Mouse (Mus musculus): Measurements from ENCODE around the gene Pard6b. TPM values are rescaled to one million over a fixed set of nuclear protein-coding genes. Genes with fewer than 3 reads are reported as not detected.

Pard6b gene
- polyA plus RNA-seq, 1 experiment from 2014 or later, result 7.1 TPM

- Histone ChIP-seq H3K4me3 (ENCODE audit: low read depth, low read length) (no peak overlapping the region), H3K4me1 (replicated peaks; ENCODE audit: control insufficient read depth, insufficient read depth, low read length) (peaks cover 4% of the 10 kb centered on the region), H3K9me3 (ENCODE audit: control insufficient read depth, low read length) (no peaks in the 10 kb centered on the region), H3K9ac (ENCODE audit: low read depth, low read length) (no peak overlapping the region), H3K36me3 (ENCODE audit: control insufficient read depth, insufficient read depth, low read length) (no peaks in the 10 kb centered on the region), H3K4me2 (replicated peaks; ENCODE audit: low read depth, low read length) (no peak overlapping the region), H3K27me3 (ENCODE audit: control insufficient read depth, insufficient read depth, low read length) (peaks cover 18% of the 10 kb centered on the region), H3K27ac (ENCODE audit: low read depth, low read length) (no peak overlapping the region)
- DNase-seq (ENCODE audit: low spot score) (no peak), ATAC-seq (ENCODE audit: low FRiP score) (no peak)
- 61% methylated on average over 13 of the region's 13 CpGs for WGBS
These were observed 35.4 kb upstream of the Pard6b start for GRCm38 (mm10) chr2:168045357-168045756.

GRCm38 (mm10) chr2:168045771-168046170 lies 35.0 kb upstream of the Pard6b start:
- peaks cover 4% of the 10 kb centered on the region for H3K4me1 ChIP-seq (replicated peaks; ENCODE audit: control insufficient read depth, insufficient read depth, low read length)
- 40% methylated on average over 5 of the region's 5 CpGs for WGBS
- no peak overlapping the region for H3K4me3 ChIP-seq (ENCODE audit: low read depth, low read length)
- H3K9ac ChIP-seq (ENCODE audit: low read depth, low read length), result no peak overlapping the region
- H3K4me2 ChIP-seq (replicated peaks; ENCODE audit: low read depth, low read length), result no peak overlapping the region
- peaks cover 20% of the 10 kb centered on the region for H3K27me3 ChIP-seq (ENCODE audit: control insufficient read depth, insufficient read depth, low read length)
- DNase-seq (ENCODE audit: low spot score) (no peak), ATAC-seq (ENCODE audit: low FRiP score) (no peak)
- no peak overlapping the region for H3K27ac ChIP-seq (ENCODE audit: low read depth, low read length)
- H3K9me3 ChIP-seq (ENCODE audit: control insufficient read depth, low read length), result no peaks in the 10 kb centered on the region
- no peaks in the 10 kb centered on the region for H3K36me3 ChIP-seq (ENCODE audit: control insufficient read depth, insufficient read depth, low read length)

- no peak overlapping the region for H3K9ac ChIP-seq (ENCODE audit: low read depth, low read length)
- 78% methylated on average over 4 of the region's 4 CpGs for WGBS
- no peak overlapping the region for H3K4me2 ChIP-seq (replicated peaks; ENCODE audit: low read depth, low read length)
These were observed 34.3 kb upstream of the Pard6b start for GRCm38 (mm10) chr2:168046467-168046866.

GRCm38 (mm10) chr2:168049002-168049635 lies 31.7 kb upstream of the Pard6b start:
- H3K4me3 ChIP-seq (ENCODE audit: low read depth, low read length), result no peak overlapping the region
- no peak overlapping the region for H3K27ac ChIP-seq (ENCODE audit: low read depth, low read length)
- WGBS, result 16% methylated on average over 16 of the region's 16 CpGs
- ATAC-seq (ENCODE audit: low FRiP score) (no peak), DNase-seq (ENCODE audit: low spot score) (no peak)
- H3K9ac ChIP-seq (ENCODE audit: low read depth, low read length), result no peak overlapping the region
- peaks cover 4% of the 10 kb centered on the region for H3K4me1 ChIP-seq (replicated peaks; ENCODE audit: control insufficient read depth, insufficient read depth, low read length)
- no peaks in the 10 kb centered on the region for H3K36me3 ChIP-seq (ENCODE audit: control insufficient read depth, insufficient read depth, low read length)
- H3K4me2 ChIP-seq (replicated peaks; ENCODE audit: low read depth, low read length), result no peak overlapping the region
- peaks cover 29% of the 10 kb centered on the region for H3K27me3 ChIP-seq (ENCODE audit: control insufficient read depth, insufficient read depth, low read length)
- no peaks in the 10 kb centered on the region for H3K9me3 ChIP-seq (ENCODE audit: control insufficient read depth, low read length)

More at GRCm38 (mm10) chr2:168046467-168046866, 34.3 kb upstream of the Pard6b start:
- Histone ChIP-seq H3K4me1 (replicated peaks; ENCODE audit: control insufficient read depth, insufficient read depth, low read length) (peaks cover 4% of the 10 kb centered on the region), H3K27ac (ENCODE audit: low read depth, low read length) (no peak overlapping the region), H3K9me3 (ENCODE audit: control insufficient read depth, low read length) (no peaks in the 10 kb centered on the region), H3K27me3 (ENCODE audit: control insufficient read depth, insufficient read depth, low read length) (peaks cover 27% of the 10 kb centered on the region), H3K36me3 (ENCODE audit: control insufficient read depth, insufficient read depth, low read length) (no peaks in the 10 kb centered on the region), H3K4me3 (ENCODE audit: low read depth, low read length) (no peak overlapping the region)
- no peak for ATAC-seq (ENCODE audit: low FRiP score)
- DNase-seq (ENCODE audit: low spot score), result peak; percentile 26

- WGBS, result under 1% methylated on average over 56 of the region's 56 CpGs
- DNase-seq (ENCODE audit: low spot score) (peak; percentile 59), ATAC-seq (ENCODE audit: low FRiP score) (peak; percentile 22; the same call in 1 of the 2 replicates)
- Histone ChIP-seq H3K9me3 (ENCODE audit: control insufficient read depth, low read length) (no peaks in the 10 kb centered on the region), H3K9ac (ENCODE audit: low read depth, low read length) (peak overlapping the region; percentile 24; the same call in 1 of the 2 replicates), H3K36me3 (ENCODE audit: control insufficient read depth, insufficient read depth, low read length) (no peaks in the 10 kb centered on the region), H3K4me1 (replicated peaks; ENCODE audit: control insufficient read depth, insufficient read depth, low read length) (peaks cover 4% of the 10 kb centered on the region), H3K4me3 (ENCODE audit: low read depth, low read length) (peak overlapping the region; percentile 38), H3K4me2 (replicated peaks; ENCODE audit: low read depth, low read length) (peak overlapping the region; percentile 79), H3K27me3 (ENCODE audit: control insufficient read depth, insufficient read depth, low read length) (peaks cover 29% of the 10 kb centered on the region), H3K27ac (ENCODE audit: low read depth, low read length) (no peak overlapping the region)
These were observed 30.5 kb upstream of the Pard6b start for GRCm38 (mm10) chr2:168050000-168050942.

- Histone ChIP-seq H3K4me2 (replicated peaks; ENCODE audit: low read depth, low read length) (no peak overlapping the region), H3K27ac (ENCODE audit: low read depth, low read length) (no peak overlapping the region), H3K4me3 (ENCODE audit: low read depth, low read length) (no peak overlapping the region), H3K9ac (ENCODE audit: low read depth, low read length) (no peak overlapping the region), H3K4me1 (replicated peaks; ENCODE audit: control insufficient read depth, insufficient read depth, low read length) (peaks cover 4% of the 10 kb centered on the region), H3K9me3 (ENCODE audit: control insufficient read depth, low read length) (no peaks in the 10 kb centered on the region), H3K27me3 (ENCODE audit: control insufficient read depth, insufficient read depth, low read length) (peaks cover 29% of the 10 kb centered on the region), H3K36me3 (ENCODE audit: control insufficient read depth, insufficient read depth, low read length) (no peaks in the 10 kb centered on the region)
- ATAC-seq (ENCODE audit: low FRiP score) (no peak), DNase-seq (ENCODE audit: low spot score) (no peak)
- WGBS, result 100% methylated on average over 1 of the region's 1 CpGs
These were observed 28.6 kb upstream of the Pard6b start for GRCm38 (mm10) chr2:168052156-168052555.

- H3K27me3 ChIP-seq (ENCODE audit: control insufficient read depth, insufficient read depth, low read length), result peaks cover 29% of the 10 kb centered on the region
These were observed 28.1 kb upstream of the Pard6b start for GRCm38 (mm10) chr2:168052689-168053088.

GRCm38 (mm10) chr2:168054142-168054541 lies 26.7 kb upstream of the Pard6b start:
- Histone ChIP-seq H3K9me3 (ENCODE audit: control insufficient read depth, low read length) (no peaks in the 10 kb centered on the region), H3K36me3 (ENCODE audit: control insufficient read depth, insufficient read depth, low read length) (no peaks in the 10 kb centered on the region), H3K4me1 (replicated peaks; ENCODE audit: control insufficient read depth, insufficient read depth, low read length) (peaks cover 2% of the 10 kb centered on the region), H3K27ac (ENCODE audit: low read depth, low read length) (no peak overlapping the region), H3K27me3 (ENCODE audit: control insufficient read depth, insufficient read depth, low read length) (peaks cover 24% of the 10 kb centered on the region), H3K4me2 (replicated peaks; ENCODE audit: low read depth, low read length) (no peak overlapping the region), H3K9ac (ENCODE audit: low read depth, low read length) (no peak overlapping the region), H3K4me3 (ENCODE audit: low read depth, low read length) (no peak overlapping the region)
- ATAC-seq (ENCODE audit: low FRiP score), result no peak
- no peak for DNase-seq (ENCODE audit: low spot score)
- 90% methylated on average over 11 of the region's 11 CpGs for WGBS

More at GRCm38 (mm10) chr2:168052689-168053088, 28.1 kb upstream of the Pard6b start:
- 26% methylated on average over 2 of the region's 2 CpGs for WGBS
- no peak overlapping the region for H3K4me2 ChIP-seq (replicated peaks; ENCODE audit: low read depth, low read length)
- no peaks in the 10 kb centered on the region for H3K9me3 ChIP-seq (ENCODE audit: control insufficient read depth, low read length)
- ATAC-seq (ENCODE audit: low FRiP score) (no peak), DNase-seq (ENCODE audit: low spot score) (peak; percentile 65)
- no peaks in the 10 kb centered on the region for H3K36me3 ChIP-seq (ENCODE audit: control insufficient read depth, insufficient read depth, low read length)
- H3K27ac ChIP-seq (ENCODE audit: low read depth, low read length), result no peak overlapping the region
- H3K4me3 ChIP-seq (ENCODE audit: low read depth, low read length), result no peak overlapping the region
- H3K9ac ChIP-seq (ENCODE audit: low read depth, low read length), result no peak overlapping the region
- H3K4me1 ChIP-seq (replicated peaks; ENCODE audit: control insufficient read depth, insufficient read depth, low read length), result peaks cover 4% of the 10 kb centered on the region
